Mouse (Mus musculus) gonadal fat pad, adult 2 months (tissue): ENCODE measurements around the gene Kcnn3. TPM values are rescaled to one million over a fixed set of nuclear protein-coding genes. Genes with fewer than 3 reads are reported as not detected.

ENCODE experiments used
- DNase-seq: peaks from one replicate; pipeline ENCODE4 v3.0.0-alpha.2; 2012; ENCODE audit warnings: low read depth
- polyA plus RNA-seq: library from polyadenylated mRNA; depleted of rRNA; stranded (reverse); fragments of >200 nt; gene quantifications from 2 replicates; pipeline ENCODE4 v1.2.3, GENCODE M21; 2012

Gene Kcnn3
- polyA plus RNA-seq, 1 experiment: 1.5 TPM

- no peak for DNase-seq
Measured at GRCm38 (mm10) chr3:89520618-89521502, 896 bp downstream of the Kcnn3 start.

GRCm38 (mm10) chr3:89521503-89521854 is 1.5 kb downstream of the Kcnn3 start:
- DNase-seq: no peak

GRCm38 (mm10) chr3:89522450-89523128 is 2.6 kb downstream of the Kcnn3 start:
- DNase-seq: no peak

GRCm38 (mm10) chr3:89526298-89527090 is 6.5 kb downstream of the Kcnn3 start:
- DNase-seq: no peak

- DNase-seq: no peak
Measured at GRCm38 (mm10) chr3:89529796-89530195, 9.8 kb downstream of the Kcnn3 start.

GRCm38 (mm10) chr3:89534566-89535097 is 14.7 kb downstream of the Kcnn3 start:
- DNase-seq: peak; percentile 2

- no peak for DNase-seq
Measured at GRCm38 (mm10) chr3:89535147-89535546, 15.2 kb downstream of the Kcnn3 start.

- no peak for DNase-seq
Measured at GRCm38 (mm10) chr3:89539036-89539739, 19.2 kb downstream of the Kcnn3 start.

GRCm38 (mm10) chr3:89539740-89540370 is 19.9 kb downstream of the Kcnn3 start:
- DNase-seq: no peak

GRCm38 (mm10) chr3:89540371-89540743 is 20.4 kb downstream of the Kcnn3 start:
- no peak for DNase-seq

GRCm38 (mm10) chr3:89546951-89547350 is 27.0 kb downstream of the Kcnn3 start:
- DNase-seq: no peak

- DNase-seq: no peak
Measured at GRCm38 (mm10) chr3:89548805-89549204, 28.8 kb downstream of the Kcnn3 start.

- DNase-seq: no peak
Measured at GRCm38 (mm10) chr3:89549488-89549887, 29.5 kb downstream of the Kcnn3 start.

- no peak for DNase-seq
Measured at GRCm38 (mm10) chr3:89551880-89552279, 31.9 kb downstream of the Kcnn3 start.

- no peak for DNase-seq
Measured at GRCm38 (mm10) chr3:89553432-89553831, 33.5 kb downstream of the Kcnn3 start.

- no peak for DNase-seq
Measured at GRCm38 (mm10) chr3:89553946-89554345, 34.0 kb downstream of the Kcnn3 start.

- DNase-seq: no peak
Measured at GRCm38 (mm10) chr3:89554587-89554986, 34.6 kb downstream of the Kcnn3 start.

- no peak for DNase-seq
Measured at GRCm38 (mm10) chr3:89557811-89558210, 37.8 kb downstream of the Kcnn3 start.

- no peak for DNase-seq
Measured at GRCm38 (mm10) chr3:89558972-89559910, 39.3 kb downstream of the Kcnn3 start.

GRCm38 (mm10) chr3:89561386-89561785 is 41.4 kb downstream of the Kcnn3 start:
- no peak for DNase-seq
